Mouse (Mus musculus): ENCODE results near the gene Gpr19. TPM values are rescaled to one million over a fixed set of nuclear protein-coding genes. Genes with fewer than 3 reads are reported as not detected.

The Gpr19 gene
- total and polyA plus RNA-seq, 2 experiments from 2014 or later = 33.2 to 38.6 TPM

DNA sequence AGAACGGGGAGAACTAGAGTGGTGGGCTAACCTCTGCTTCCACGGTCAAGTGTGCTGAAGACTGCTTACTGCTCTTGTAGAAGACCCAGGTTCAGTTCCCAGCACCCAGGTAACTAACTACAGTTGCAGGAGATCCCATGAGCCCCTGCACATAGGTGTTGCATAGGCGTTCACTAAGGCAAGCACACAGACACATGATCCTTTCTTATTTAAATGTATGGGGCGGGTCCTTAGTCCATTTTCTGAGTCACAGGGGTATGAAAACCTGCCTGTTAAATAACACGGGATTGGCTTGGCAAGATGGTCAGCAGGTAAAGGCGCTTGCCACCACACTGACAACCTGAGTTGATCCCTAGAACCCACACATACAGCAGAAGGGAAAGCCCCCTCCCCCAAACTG lies 39.4 kb downstream of the Gpr19 start:
- H3K27ac ChIP-seq (ENCODE audit: low read depth, low read length) = no peak overlapping the region
- DNase-seq = no peak
- WGBS = 87% methylated on average over 6 of the region's 6 CpGs
- H3K9ac ChIP-seq = no peak overlapping the region
- no peaks in the 10 kb centered on the region for H3K27me3 ChIP-seq (ENCODE audit: insufficient read depth, low read length)
- no peak overlapping the region for H3K4me3 ChIP-seq (ENCODE audit: low read depth, low read length)
- ATAC-seq = no peak
- no peak for TF ChIP-seq CTCF (IDR thresholded peaks at IDR 0.05; ENCODE audit: low read depth)
- peaks cover 14% of the 10 kb centered on the region for H3K4me1 ChIP-seq (ENCODE audit: insufficient read depth)
- H3K4me2 ChIP-seq (ENCODE audit: low read depth) = no peak overlapping the region
- peaks cover 3% of the 10 kb centered on the region for H3K36me3 ChIP-seq (ENCODE audit: insufficient read depth)
- no peaks in the 10 kb centered on the region for H3K9me3 ChIP-seq (ENCODE audit: low read length)

DNA sequence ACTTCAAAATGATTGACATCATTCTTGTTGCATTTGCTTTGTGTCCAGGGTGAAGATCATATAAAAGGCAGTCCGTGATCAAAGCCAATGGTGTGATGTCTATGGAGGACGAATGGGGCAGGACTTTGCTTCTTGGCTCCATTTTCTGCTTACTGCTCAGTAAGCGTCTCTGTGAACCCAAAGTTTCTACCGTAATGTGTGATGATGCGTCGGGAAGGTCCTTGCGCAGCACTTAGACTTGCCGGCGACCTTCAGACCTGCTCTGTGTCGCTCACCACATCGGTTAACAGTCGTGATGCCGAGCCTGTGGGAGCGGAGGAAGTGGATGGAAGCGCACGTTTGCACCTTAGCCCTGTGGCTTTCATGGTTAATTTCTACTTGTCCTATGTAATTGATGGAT lies 42.5 kb downstream of the Gpr19 start:
- DNase-seq (no peak), ATAC-seq (no peak)
- H3K9ac ChIP-seq = no peak overlapping the region
- H3K27me3 ChIP-seq (ENCODE audit: insufficient read depth, low read length) = no peaks in the 10 kb centered on the region
- no peaks in the 10 kb centered on the region for H3K9me3 ChIP-seq (ENCODE audit: low read length)
- 88% methylated on average over 16 of the region's 16 CpGs for WGBS
- no peak overlapping the region for H3K4me3 ChIP-seq (ENCODE audit: low read depth, low read length)
- H3K36me3 ChIP-seq (ENCODE audit: insufficient read depth) = peaks cover 15% of the 10 kb centered on the region
- H3K4me1 ChIP-seq (ENCODE audit: insufficient read depth) = no peaks in the 10 kb centered on the region
- no peak overlapping the region for H3K27ac ChIP-seq (ENCODE audit: low read depth, low read length)
- H3K4me2 ChIP-seq (ENCODE audit: low read depth) = no peak overlapping the region
- TF ChIP-seq CTCF (IDR thresholded peaks at IDR 0.05; ENCODE audit: low read depth) = no peak

DNA sequence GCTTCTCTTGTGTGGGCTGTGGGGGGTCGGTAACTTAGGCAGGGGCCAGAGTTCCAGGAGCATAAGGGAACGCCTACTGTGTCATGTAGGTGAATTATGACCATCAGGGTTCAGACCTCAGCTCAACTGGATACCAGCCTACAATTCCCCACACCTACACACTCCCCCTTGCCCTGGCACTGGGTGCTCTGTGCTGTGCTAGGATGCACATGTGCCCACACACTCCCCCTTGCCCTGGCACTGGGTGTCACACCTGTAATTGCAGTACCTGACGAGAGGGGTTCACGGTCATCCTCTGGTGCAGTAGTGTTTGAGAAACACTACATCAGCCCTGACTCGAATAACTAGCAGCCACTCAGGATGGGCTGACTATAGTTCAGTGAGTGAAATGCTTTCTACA lies 43.6 kb downstream of the Gpr19 start:
- no peak for ATAC-seq
- no peak for TF ChIP-seq CTCF (IDR thresholded peaks at IDR 0.05; ENCODE audit: low read depth)
- 90% methylated on average over 5 of the region's 5 CpGs for WGBS
- Histone ChIP-seq H3K4me1 (ENCODE audit: insufficient read depth) (no peaks in the 10 kb centered on the region), H3K4me3 (ENCODE audit: low read depth, low read length) (no peak overlapping the region), H3K9ac (no peak overlapping the region), H3K9me3 (ENCODE audit: low read length) (no peaks in the 10 kb centered on the region), H3K4me2 (ENCODE audit: low read depth) (no peak overlapping the region), H3K36me3 (ENCODE audit: insufficient read depth) (peaks cover 21% of the 10 kb centered on the region), H3K27me3 (ENCODE audit: insufficient read depth, low read length) (no peaks in the 10 kb centered on the region), H3K27ac (ENCODE audit: low read depth, low read length) (no peak overlapping the region)
- DNase-seq = no peak

DNA sequence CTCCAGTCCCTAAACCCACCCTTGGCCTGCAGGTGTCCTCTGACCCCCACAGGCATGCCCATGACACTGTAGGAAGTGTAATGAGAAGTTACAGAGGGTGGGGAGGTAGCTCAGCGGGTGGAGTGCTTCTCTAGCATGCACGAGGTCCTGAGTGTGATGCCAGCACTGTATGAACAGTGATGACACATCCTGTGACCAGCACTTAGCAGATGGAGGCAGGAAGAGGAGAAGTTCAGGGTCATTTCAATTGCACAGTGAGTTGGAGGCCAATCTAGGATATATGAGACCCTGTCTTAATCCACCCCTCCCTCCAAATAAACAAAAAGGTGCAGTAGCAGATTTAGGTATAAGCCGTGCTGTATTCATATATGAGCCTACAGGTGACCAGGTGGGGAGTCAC lies 48.4 kb downstream of the Gpr19 start:
- no peak for TF ChIP-seq CTCF (IDR thresholded peaks at IDR 0.05; ENCODE audit: low read depth)
- no peak for ATAC-seq
- Histone ChIP-seq H3K27ac (ENCODE audit: low read depth, low read length) (no peak overlapping the region), H3K9ac (no peak overlapping the region), H3K4me2 (ENCODE audit: low read depth) (no peak overlapping the region), H3K9me3 (ENCODE audit: low read length) (no peaks in the 10 kb centered on the region), H3K36me3 (ENCODE audit: insufficient read depth) (0 out of 2 replicates have a peak, but pooled peaks cover 18% of the 10 kb centered on the region), H3K27me3 (ENCODE audit: insufficient read depth, low read length) (no peaks in the 10 kb centered on the region), H3K4me1 (ENCODE audit: insufficient read depth) (no peaks in the 10 kb centered on the region), H3K4me3 (ENCODE audit: low read depth, low read length) (no peak overlapping the region)
- no peak for DNase-seq
- WGBS = 87% methylated on average over 3 of the region's 3 CpGs

DNA sequence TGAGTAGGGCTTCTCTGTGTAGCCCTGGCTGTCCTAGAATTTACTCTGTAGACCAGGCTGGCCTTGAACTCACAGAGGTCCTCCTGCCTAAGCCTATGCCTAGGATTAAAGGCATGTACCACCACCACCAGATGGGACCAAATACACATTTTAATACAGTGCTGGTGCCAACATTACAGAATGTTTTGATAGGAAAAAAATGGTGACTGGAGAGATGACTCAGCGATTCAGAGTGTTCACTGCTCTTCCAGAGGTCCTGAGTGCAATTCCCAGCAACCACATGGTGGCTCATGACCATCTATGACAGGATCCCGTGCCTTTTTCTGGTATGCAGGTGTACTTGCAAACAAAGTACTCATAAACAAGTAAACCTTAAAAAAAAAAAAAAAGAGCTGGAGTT lies 48.9 kb downstream of the Gpr19 start:
- Histone ChIP-seq H3K27ac (ENCODE audit: low read depth, low read length) (no peak overlapping the region), H3K9me3 (ENCODE audit: low read length) (no peaks in the 10 kb centered on the region), H3K36me3 (ENCODE audit: insufficient read depth) (0 out of 2 replicates have a peak, but pooled peaks cover 18% of the 10 kb centered on the region), H3K4me3 (ENCODE audit: low read depth, low read length) (no peak overlapping the region), H3K4me1 (ENCODE audit: insufficient read depth) (no peaks in the 10 kb centered on the region), H3K27me3 (ENCODE audit: insufficient read depth, low read length) (no peaks in the 10 kb centered on the region), H3K4me2 (ENCODE audit: low read depth) (no peak overlapping the region), H3K9ac (no peak overlapping the region)
- DNase-seq (no peak), ATAC-seq (no peak)
- TF ChIP-seq CTCF (IDR thresholded peaks at IDR 0.05; ENCODE audit: low read depth) = no peak
- WGBS = 82% methylated on average over 2 of the region's 2 CpGs

DNA sequence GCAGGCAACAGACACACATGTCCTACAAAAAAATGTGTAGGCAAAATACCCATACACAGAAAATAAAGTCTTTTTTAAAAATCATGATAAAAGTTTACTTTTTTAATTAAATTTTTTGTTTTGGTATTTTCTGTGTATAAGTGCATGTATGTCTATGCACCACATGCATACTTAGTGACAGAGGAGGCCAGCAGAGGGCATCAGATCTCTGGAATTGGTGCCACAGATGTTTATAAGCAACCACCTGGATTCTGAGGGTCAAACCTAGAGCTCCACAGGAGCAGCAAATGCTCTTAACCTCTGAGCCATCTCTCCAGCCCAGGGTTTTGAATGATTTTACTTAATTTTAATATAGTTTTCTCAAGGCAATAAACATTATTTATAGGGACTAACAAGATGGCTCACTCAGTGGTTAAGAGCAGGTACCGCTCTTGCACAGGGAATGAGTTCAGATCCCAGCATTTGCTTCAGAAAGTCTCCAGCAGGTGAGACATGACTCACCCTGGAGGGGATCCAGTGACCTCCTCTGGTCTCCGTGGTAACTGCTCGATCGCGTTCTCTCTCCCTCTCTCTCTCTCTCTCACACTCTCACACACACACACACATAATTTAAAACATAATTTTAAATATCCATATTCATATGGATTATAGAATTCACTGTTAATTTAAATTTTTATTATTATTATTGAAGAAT lies 50.0 kb downstream of the Gpr19 start:
- Histone ChIP-seq H3K4me1 (ENCODE audit: insufficient read depth) (no peaks in the 10 kb centered on the region), H3K27me3 (ENCODE audit: insufficient read depth, low read length) (no peaks in the 10 kb centered on the region), H3K9ac (no peak overlapping the region), H3K36me3 (ENCODE audit: insufficient read depth) (0 out of 2 replicates have a peak, but pooled peaks cover 18% of the 10 kb centered on the region), H3K4me3 (ENCODE audit: low read depth, low read length) (no peak overlapping the region), H3K4me2 (ENCODE audit: low read depth) (no peak overlapping the region), H3K27ac (ENCODE audit: low read depth, low read length) (no peak overlapping the region), H3K9me3 (ENCODE audit: low read length) (no peaks in the 10 kb centered on the region)
- DNase-seq = peak; percentile 37
- peak; percentile 44 for TF ChIP-seq CTCF (IDR thresholded peaks at IDR 0.05; ENCODE audit: low read depth)
- 72% methylated on average over 5 of the region's 5 CpGs for WGBS
- no peak for ATAC-seq

DNA sequence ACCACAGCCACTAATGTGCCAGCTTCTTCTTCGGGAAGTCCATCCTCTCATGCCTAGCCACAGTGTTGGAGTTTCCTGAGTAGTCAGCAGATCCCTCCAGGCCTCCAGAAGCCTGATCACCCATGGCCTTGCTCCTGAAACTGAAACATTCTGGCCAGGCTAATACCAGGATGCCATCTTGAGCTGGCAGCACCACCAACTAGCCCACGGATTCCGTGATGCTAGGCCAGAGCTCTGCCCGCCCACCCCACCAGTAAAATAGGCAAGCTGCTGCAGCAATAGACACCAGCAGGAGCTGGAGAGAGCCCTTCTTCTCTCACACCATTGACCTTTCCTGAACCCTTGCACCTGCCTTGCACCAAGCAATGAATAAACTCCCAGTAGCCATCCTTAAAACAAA lies 50.8 kb downstream of the Gpr19 start:
- Histone ChIP-seq H3K4me3 (ENCODE audit: low read depth, low read length) (no peak overlapping the region), H3K9me3 (ENCODE audit: low read length) (no peaks in the 10 kb centered on the region), H3K36me3 (ENCODE audit: insufficient read depth) (0 out of 2 replicates have a peak, but pooled peaks cover 14% of the 10 kb centered on the region), H3K27me3 (ENCODE audit: insufficient read depth, low read length) (no peaks in the 10 kb centered on the region), H3K4me2 (ENCODE audit: low read depth) (no peak overlapping the region), H3K27ac (ENCODE audit: low read depth, low read length) (no peak overlapping the region), H3K4me1 (ENCODE audit: insufficient read depth) (no peaks in the 10 kb centered on the region), H3K9ac (no peak overlapping the region)
- DNase-seq (no peak), ATAC-seq (no peak)
- no peak for TF ChIP-seq CTCF (IDR thresholded peaks at IDR 0.05; ENCODE audit: low read depth)
- 96% methylated on average over 4 of the region's 4 CpGs for WGBS

All from forebrain, postnatal 0 days (tissue).